In the genomic region with DNA sequence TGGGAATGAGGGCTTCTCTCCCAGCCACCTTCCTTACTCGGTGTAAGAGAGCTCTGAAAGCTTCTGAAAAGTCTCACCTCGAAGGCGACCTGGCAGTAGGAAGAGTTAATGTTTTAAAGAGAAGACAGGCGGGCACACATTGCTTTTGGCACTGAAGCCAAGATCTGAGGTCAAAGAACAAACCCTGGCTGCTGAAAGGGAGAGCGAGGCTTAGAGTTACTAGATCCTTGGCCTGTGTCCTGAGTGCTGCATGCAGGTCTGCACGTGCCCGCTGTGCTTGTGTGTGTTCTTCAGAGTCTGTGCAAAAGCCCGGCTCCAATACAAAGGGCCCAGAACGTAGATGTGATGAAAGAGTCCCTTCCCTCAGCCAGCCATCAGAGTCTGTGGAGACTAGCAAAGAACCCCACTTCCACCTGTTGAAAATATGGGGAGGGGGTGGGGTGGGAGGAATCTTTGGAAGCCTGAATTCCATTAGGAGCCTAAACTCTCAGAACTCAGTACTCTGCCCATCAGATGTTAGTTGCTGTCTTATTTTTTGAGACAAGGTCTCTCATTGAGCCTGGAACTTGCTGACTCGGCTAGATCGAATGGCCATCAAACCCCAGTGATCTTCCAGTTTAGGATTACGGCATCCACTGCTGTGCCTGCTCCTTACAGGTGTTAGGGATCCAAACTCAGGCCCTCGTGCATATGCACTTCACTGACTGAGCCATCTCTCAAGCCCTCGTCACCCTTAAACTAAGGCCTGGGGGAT, we compare ENCODE assay signal across 20 mouse cellular contexts. TPM values are rescaled to one million over a fixed set of nuclear protein-coding genes. Genes with fewer than 3 reads are reported as not detected.
DNase-seq lines count a peak whose midpoint lies in the region; ATAC-seq and TF ChIP-seq lines count a peak whose summit lies in the region.
"Had no signal": no experiment of that assay in that cellular context is flagged by ENCODE, and none has a peak within 500 bp of the region (broad histone marks: within the 10 kb centered on the region; RNA-seq: fewer than 3 reads in every experiment).

No protein-coding gene starts in this region.

- TF ChIP-seq CTCF in CH12.LX (conservative IDR thresholded peaks at IDR 0.05 in 1 of 2, IDR thresholded peaks at IDR 0.05 in 1 of 2; ENCODE audit: low read depth in 2 of 2, low read length in 2 of 2) = no peak
- 0 out of 2 replicates have a peak, but pooled peaks have one; percentile 1 for TF ChIP-seq CTCF in kidney, adult 2 months (conservative IDR thresholded peaks at IDR 0.05; ENCODE audit: insufficient read depth, insufficient read length, low read depth, low read length)

- H3K27me3 ChIP-seq in CH12.LX (replicated peaks) = no peaks in the 10 kb centered on the region
- no peaks in the 10 kb centered on the region for H3K27me3 ChIP-seq in kidney, adult 2 months (replicated peaks; ENCODE audit: control insufficient read depth, insufficient read depth, low read length)
- H3K27me3 ChIP-seq in liver, embryonic 13.5 days = no peaks in the 10 kb centered on the region
- H3K27me3 ChIP-seq: embryonic facial prominence, embryonic 15.5 days; forebrain, embryonic 15.5 days; midbrain, embryonic 12.5 days had no signal

- no peak for ATAC-seq in liver, embryonic 13.5 days (ENCODE audit: low read depth)
- ATAC-seq: forebrain, embryonic 15.5 days had no signal

- TF ChIP-seq RAD21 in CH12.LX (IDR thresholded peaks at IDR 0.05; ENCODE audit: low read depth, low read length) = no peak

- H3K4me2 ChIP-seq in CH12.LX (ENCODE audit: insufficient read depth, low read depth, poor library complexity, severe bottlenecking) = no peak overlapping the region
- peak overlapping the region; percentile 31 for H3K4me2 ChIP-seq in liver, embryonic 13.5 days
- H3K4me2 ChIP-seq: embryonic facial prominence, embryonic 15.5 days; forebrain, embryonic 15.5 days; heart, embryonic 12.5 days; midbrain, embryonic 12.5 days had no signal

- WGBS in kidney, adult 2 months = 54% methylated on average over 14 of the region's 14 CpGs
- 78% methylated on average over 14 of the region's 14 CpGs for WGBS in liver, embryonic 13.5 days (ENCODE audit: insufficient replicate concordance)

- no peaks in the 10 kb centered on the region for H3K79me2 ChIP-seq in CH12.LX (replicated peaks; ENCODE audit: control insufficient read depth, extremely low read depth, insufficient read depth, poor library complexity, severe bottlenecking)

- peaks cover 0 to 21% of the 10 kb centered on the region in 2 experiments for H3K36me3 ChIP-seq in CH12.LX (replicated peaks in 1 of 2; ENCODE audit: control insufficient read depth in 1 of 2, insufficient read depth in 1 of 2, low read length in 1 of 2)
- no peaks in the 10 kb centered on the region for H3K36me3 ChIP-seq in kidney, adult 2 months (ENCODE audit: control insufficient read depth, insufficient read depth, low read length)
- no peaks in the 10 kb centered on the region for H3K36me3 ChIP-seq in liver, embryonic 13.5 days
- H3K36me3 ChIP-seq: embryonic facial prominence, embryonic 15.5 days; forebrain, embryonic 15.5 days; heart, embryonic 12.5 days; midbrain, embryonic 12.5 days had no signal

- H3K9ac ChIP-seq in CH12.LX (ENCODE audit: insufficient read depth, low read depth) = no peak overlapping the region
- H3K9ac ChIP-seq in liver, embryonic 13.5 days = peak overlapping the region; percentile 22; the same call in 1 of the 2 replicates
- H3K9ac ChIP-seq: embryonic facial prominence, embryonic 15.5 days; forebrain, embryonic 15.5 days; heart, embryonic 12.5 days; midbrain, embryonic 12.5 days had no signal

- no peak for TF ChIP-seq EP300 in CH12.LX (IDR thresholded peaks at IDR 0.05; ENCODE audit: low read length)

- no peak overlapping the region for H3K4me3 ChIP-seq in CH12.LX (replicated peaks in 1 of 3; ENCODE audit: low read depth in 2 of 3, low read length in 2 of 3, poor library complexity in 1 of 3)
- no peak overlapping the region for H3K4me3 ChIP-seq in kidney, adult 2 months (ENCODE audit: insufficient read depth, low read depth, low read length)
- H3K4me3 ChIP-seq in liver, embryonic 13.5 days (replicated peaks) = no peak overlapping the region
- H3K4me3 ChIP-seq: embryonic facial prominence, embryonic 15.5 days; forebrain, embryonic 15.5 days; heart, embryonic 12.5 days; midbrain, embryonic 12.5 days; myocyte had no signal

- no peak for TF ChIP-seq POLR2A in CH12.LX (IDR thresholded peaks at IDR 0.05; ENCODE audit: low read depth, low read length)
- no peak for TF ChIP-seq POLR2A in kidney, adult 2 months (IDR thresholded peaks at IDR 0.05; ENCODE audit: low read depth, low read length)

- peak; percentile 42 for DNase-seq in gastrocnemius, adult 18-20 months (ENCODE audit: low spot score)
- no peak for DNase-seq in gastrocnemius, postnatal 14 days
- no peak for DNase-seq in CH12.LX (ENCODE audit: extremely low read depth)
- DNase-seq in kidney, adult 2 months = peak; percentile 94
- DNase-seq in liver, embryonic 13.5 days = no peak
- DNase-seq in ovary, postnatal 14 days (ENCODE audit: low spot score) = no peak
- no peak for DNase-seq in heart, adult 11 months
- DNase-seq in spleen, adult 12 weeks (ENCODE audit: low spot score) = no peak
- DNase-seq: adrenal gland, postnatal 14 days; cerebellum, postnatal 36 days; gastrocnemius, postnatal 10 days; heart, postnatal 4 days; lung, postnatal 4 days; right cerebral cortex, postnatal 25 days; thymus, postnatal 36 days had no signal

- in situ Hi-C loops in CH12.LX (cut with MboI; ENCODE audit: low pct_ligation_motif_present, low pct_unique_long_range_greater_than_20kb, low sequenced_read_pairs) = loop anchor here (5.0 kb wide), 1 partner anchor 38 kb away; no protein-coding TSS in a partner anchor

- H3K27ac ChIP-seq in CH12.LX (ENCODE audit: insufficient read depth, low read depth) = no peak overlapping the region
- peak overlapping the region; percentile 37; the same call in 1 of the 2 replicates for H3K27ac ChIP-seq in kidney, adult 2 months (ENCODE audit: insufficient read depth, low read depth, low read length)
- peak overlapping the region; percentile 80 for H3K27ac ChIP-seq in liver, embryonic 13.5 days
- H3K27ac ChIP-seq: embryonic facial prominence, embryonic 15.5 days; forebrain, embryonic 15.5 days; midbrain, embryonic 12.5 days had no signal

- dilution Hi-C loops in CH12.LX (cut with MboI; ENCODE audit: extremely low pct_ligation_motif_present, extremely low pct_unique_long_range_greater_than_20kb, low sequenced_read_pairs) = no loop called here

- no peaks in the 10 kb centered on the region for H3K9me3 ChIP-seq in CH12.LX (replicated peaks; ENCODE audit: low read length)
- H3K9me3 ChIP-seq in liver, embryonic 13.5 days (replicated peaks) = no peaks in the 10 kb centered on the region
- H3K9me3 ChIP-seq: embryonic facial prominence, embryonic 15.5 days; forebrain, embryonic 15.5 days; heart, embryonic 12.5 days; midbrain, embryonic 12.5 days had no signal

- intact Hi-C loops in gastrocnemius, postnatal 14 days (cut with DNase I; ENCODE audit: low total_unique reads) = no loop called here

- H3K4me1 ChIP-seq in CH12.LX (ENCODE audit: control insufficient read depth in 1 of 2, insufficient read depth in 2 of 2) = peaks cover 12 to 75% of the 10 kb centered on the region in 2 experiments
- H3K4me1 ChIP-seq in kidney, adult 2 months (ENCODE audit: control insufficient read depth, insufficient read depth, low read length) = peaks cover 10% of the 10 kb centered on the region; the same call in 1 of the 2 replicates
- peaks cover 65% of the 10 kb centered on the region for H3K4me1 ChIP-seq in liver, embryonic 13.5 days (replicated peaks)
- H3K4me1 ChIP-seq: forebrain, embryonic 15.5 days; midbrain, embryonic 12.5 days had no signal

TF ChIP-seq in CH12.LX, 34 proteins besides CTCF, POLR2A, EP300 and RAD21:
- TF ChIP-seq MAFK (IDR thresholded peaks at IDR 0.05; ENCODE audit: insufficient replicate concordance, low read length) = peak; percentile 86
- no peak for TF ChIP-seq E2F4 (IDR thresholded peaks at IDR 0.05; ENCODE audit: insufficient replicate concordance, low read depth, low read length)

RNA-seq across cellular contexts. Expression of gene Dapk2, which starts 41.8 kb away (rescaled TPM):
- 10 to 100 TPM; 36.8 to 37.2 TPM for total RNA-seq in gastrocnemius, adult 18-20 months (2021)
- total RNA-seq in gastrocnemius, postnatal 14 days (2021) = 10 to 100 TPM; 19.7 to 22.2 TPM
- 28.4 and 39.0 TPM in 2 replicates for total RNA-seq in CH12.LX (2012; rRNA removed)
- 60.3 and 62.4 TPM in 2 replicates for total RNA-seq in CH12.LX (2014; rRNA removed)
- 25.2 and 26.7 TPM in 2 replicates for polyA plus RNA-seq in CH12.LX (2012; ENCODE audit: insufficient read length, low read depth)
- 10.8 and 11.8 TPM in 2 replicates for polyA plus RNA-seq in kidney, adult 2 months (2012; rRNA removed)
- polyA plus RNA-seq in liver, embryonic 13.5 days (2015; fragmentation: Nextera tagmentation; extraction: Ambion mirVana) = 20.5 and 23.8 TPM in 2 replicates

Comparison
In these comparisons a context has a peak if more than half of its experiments do, and no peak if none do; other contexts are left out.
1. DNase-seq: peak in gastrocnemius, adult 18-20 months (single experiment) and kidney, adult 2 months (single experiment); none in gastrocnemius, postnatal 14 days (single experiment), CH12.LX (single experiment), liver, embryonic 13.5 days (single experiment), ovary, postnatal 14 days (single experiment), heart, adult 11 months (single experiment) and spleen, adult 12 weeks (single experiment).